Mouse (Mus musculus) thymus, adult 18-20 months (tissue): ENCODE measurements around the gene Spsb1.

ENCODE experiments used
- DNase-seq, 2 experiments: peaks; one replicate each; pipeline ENCODE4 v3.0.0; 2022; ENCODE audit warnings: mixed read lengths in 2 of 2

Gene Spsb1

DNA sequence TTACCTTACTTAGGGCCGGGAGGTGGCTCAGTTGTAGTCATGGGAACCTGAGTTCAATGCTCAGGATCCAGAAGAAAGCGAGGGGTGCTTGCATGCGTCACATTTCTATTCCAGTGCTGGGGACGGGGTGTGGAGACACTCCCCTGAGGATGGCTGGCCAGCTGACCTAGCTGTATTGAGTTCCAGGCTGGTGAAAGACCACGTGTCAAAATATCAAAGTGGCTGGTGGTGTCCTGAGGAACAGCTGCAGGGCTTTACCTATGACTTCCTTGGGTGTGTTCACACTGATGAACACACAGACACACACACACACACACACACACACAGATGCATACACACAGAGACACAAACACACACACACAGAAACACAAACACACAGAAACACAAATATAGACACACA, 73.9 kb downstream of the Spsb1 start:
- no peak for DNase-seq

DNA sequence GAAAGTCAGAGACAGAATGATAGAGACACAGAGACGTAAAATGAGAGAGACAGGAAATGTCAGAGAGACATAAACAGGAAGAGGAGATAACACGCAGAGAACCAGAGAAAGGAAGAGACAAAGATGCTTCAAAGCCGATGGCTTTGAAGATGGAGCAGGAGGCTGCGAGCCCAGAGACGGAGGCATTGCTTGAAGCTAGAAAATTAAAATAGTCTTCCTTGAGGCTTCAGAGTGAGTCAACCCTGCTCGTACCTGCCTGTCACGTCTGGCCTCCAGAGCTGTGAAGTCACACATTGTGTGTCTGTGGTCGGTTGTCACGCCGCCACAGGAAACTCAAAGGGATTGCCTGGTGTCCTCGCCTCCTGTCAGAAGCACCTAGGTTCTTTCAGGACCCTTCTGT, 74.9 kb downstream of the Spsb1 start:
- DNase-seq, result peak in 1 of 2 experiments; percentile 62

DNA sequence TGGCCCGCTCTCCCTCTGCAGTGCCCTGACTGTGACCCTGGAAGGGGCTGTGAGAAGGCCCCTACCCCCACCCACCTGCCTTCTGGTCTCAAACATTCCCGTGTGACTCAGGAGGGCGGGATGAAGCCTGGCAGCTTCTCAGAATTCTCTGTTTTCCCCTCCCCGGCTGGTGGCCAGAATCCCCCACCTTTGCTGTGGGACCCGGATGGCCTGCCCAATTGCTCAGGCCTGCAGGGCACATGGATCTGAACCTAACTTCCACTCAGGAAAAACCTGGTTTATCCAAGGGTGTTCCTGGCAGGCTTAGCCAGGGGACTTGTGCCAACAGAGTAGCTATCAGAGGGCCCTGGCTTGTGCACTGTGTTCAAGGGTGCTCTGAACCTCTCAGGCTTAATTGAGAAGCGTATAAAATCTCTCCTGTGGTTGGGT, 76.8 kb downstream of the Spsb1 start:
- DNase-seq, result no peak

DNA sequence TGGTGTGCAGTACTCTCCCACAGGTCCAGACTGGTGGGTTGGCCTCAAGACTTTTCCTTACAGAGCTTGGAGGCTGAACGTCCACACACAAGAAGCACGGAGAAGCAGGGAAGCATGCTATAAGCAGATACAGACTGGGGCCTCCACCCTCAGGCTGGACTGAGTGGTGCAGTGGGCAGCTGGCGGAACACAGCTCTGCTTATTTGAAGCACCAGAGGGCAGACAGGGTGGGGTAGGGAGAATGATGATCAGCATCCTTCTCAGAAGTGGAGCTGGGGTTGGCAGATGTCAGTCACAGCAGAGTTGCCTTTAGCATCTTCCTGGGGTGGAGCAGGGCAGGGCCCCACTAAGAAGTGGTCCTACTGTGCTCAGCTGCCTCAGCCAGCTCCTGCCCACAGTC, 77.6 kb downstream of the Spsb1 start:
- DNase-seq, result no peak

DNA sequence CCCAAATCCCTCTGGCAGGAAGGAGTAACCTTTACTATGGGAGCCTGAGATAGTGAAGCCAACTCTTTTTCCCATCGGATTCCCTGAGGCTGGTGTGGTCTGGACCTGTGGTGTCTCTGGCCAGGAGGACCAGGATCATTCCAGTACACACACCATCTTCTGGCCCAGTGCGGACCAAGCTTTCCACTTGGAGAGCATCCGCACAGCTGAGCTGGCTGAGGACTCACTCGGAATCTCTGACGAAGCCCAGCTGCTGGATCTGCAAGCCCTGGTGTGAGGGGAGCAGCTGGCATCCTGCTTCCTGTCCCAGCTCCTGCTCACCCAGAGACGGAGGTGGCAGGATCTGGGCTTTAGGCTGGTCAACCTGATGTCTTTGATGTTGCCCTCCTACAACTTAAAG, 78.1 kb downstream of the Spsb1 start:
- no peak for DNase-seq

DNA sequence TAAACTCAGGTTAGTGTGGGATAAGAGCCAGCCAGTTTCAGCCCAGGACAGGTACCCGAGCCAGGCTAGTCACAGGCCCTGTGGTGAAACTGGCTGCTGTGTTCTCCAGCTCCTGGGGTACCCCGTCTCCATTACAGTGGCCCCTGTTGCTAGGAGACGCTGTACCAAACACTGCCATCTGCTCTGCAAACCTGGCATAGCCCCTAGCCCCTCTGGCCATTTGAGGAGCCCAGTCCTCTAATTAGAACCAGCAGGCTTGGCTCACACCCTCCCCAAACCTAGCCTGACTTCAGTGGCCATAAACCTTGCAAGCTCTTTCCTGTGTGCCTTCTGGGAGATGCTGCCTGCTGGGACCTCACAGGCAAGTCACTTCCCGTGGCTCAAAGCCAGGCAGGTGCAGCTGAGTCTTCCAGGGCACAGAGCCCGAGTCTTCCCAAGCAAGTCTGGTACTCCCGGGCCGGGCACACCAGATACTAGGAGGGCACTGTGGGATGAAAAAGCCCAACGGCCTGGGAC, 78.8 kb downstream of the Spsb1 start:
- no peak for DNase-seq

DNA sequence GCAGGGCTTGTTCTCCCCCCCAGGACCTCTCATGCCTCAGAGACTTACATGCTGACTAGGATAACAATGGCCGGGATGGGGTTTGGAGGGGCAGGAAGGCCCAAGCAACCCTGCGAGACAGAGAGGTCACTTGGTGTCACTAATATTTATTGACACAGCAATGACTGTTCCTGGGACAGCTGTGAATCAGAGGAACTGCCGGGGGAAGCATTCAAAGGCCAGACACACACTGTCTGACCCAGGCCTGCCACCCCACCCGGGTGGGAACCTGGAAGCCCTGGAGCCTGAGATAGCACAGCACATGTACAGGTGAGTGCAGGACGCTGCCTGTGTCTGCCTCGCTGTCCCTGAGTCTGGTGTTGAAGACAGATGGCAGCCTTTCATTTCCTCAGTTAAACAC, 79.5 kb downstream of the Spsb1 start:
- DNase-seq, result no peak

DNA sequence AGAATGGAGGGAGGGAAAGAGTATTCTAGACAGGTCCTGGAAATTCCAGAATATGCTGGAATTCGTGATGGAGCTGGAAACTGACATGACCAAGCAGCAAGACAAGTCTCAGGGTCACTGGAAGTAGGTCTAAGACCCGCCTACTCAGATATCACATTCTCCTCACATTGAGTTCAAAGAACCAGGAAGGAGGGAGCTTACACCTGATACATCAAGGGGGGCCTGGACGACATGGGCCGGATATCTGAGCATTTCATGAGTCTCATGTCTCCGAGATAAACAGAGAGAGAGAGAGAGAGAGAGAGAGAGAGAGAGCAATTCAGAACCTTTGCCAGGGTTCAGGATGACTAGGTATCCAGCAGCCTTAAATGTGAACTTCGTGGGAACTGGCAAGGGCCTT, 82.6 kb downstream of the Spsb1 start:
- DNase-seq, result no peak

DNA sequence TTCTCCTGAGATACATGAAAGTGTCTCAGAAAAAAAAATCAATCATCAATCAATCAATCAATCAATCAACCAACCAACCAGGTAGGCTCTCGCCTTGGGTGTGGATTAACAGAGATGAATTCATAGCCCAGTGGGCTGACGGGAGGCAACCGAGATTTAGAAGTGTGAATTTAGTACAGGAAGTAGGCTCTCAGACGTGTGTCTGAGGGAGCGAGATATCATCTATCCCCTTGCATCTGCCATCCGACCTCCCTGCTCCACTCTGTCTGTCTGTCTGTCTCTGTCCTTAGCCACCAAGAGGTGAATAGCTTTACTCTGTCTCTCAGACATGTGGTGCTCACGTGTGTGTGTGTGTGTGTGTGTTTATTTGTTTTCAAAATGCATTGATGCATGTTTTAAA, 83.3 kb downstream of the Spsb1 start:
- DNase-seq, result no peak

DNA sequence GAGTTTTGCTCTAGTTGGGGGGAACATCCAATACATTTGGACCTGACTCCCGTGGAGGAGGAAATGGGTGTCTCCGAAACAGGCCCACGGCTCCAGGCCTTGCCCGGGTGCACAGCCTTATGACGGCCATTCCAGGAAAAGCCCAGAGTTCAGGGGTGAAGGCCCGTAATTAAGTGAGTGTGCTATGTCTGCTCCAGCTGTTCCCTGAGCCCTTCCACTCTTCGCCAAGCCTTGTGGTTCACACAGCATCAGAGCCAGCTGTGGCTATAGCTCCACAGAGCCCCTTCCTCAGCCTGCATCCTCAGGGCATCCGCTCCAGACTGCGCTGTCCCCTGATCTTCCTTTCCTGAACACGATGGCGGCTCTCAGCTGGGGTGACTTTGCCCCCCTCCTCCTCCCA, 83.8 kb downstream of the Spsb1 start:
- DNase-seq, result no peak

DNA sequence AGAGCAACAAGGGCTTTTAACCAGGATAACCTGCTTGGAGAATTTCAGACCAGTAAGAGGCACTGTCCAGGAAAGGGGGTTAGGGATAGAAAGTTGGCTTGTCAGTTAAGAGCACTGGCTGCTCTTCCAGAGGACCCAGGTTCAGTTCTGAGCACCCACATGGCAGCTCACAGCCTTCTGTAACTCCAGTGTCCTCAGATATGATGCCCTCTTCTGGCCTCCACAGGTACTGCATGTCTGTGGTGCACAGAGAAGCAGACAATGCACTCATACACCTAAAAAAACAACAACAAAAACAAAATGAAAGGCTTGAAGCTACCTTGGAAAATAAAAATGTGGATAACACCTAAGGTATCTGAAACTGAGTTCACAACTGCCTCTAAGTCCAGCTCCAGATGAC, 84.4 kb downstream of the Spsb1 start:
- DNase-seq, result no peak

DNA sequence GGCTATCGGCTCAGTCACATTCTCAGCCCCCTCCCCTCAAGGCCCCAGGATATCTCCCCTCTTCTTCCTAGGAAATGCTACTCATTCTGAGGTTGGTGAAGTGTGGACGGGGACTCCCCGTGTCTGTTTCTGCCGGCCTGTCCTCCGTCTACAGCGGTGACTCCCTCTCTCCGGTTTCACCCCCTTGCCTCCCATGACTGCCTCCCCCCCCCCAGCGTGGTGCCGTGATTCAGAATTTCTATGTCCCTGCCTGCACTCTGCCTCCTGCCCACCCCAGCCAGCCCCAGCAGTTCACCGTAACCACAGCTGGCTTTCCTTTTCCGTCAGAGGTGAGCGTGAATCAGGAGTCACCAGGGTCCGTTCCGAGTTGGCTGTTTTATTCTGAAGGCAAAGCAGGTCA, 86.1 kb downstream of the Spsb1 start:
- DNase-seq, result no peak

DNA sequence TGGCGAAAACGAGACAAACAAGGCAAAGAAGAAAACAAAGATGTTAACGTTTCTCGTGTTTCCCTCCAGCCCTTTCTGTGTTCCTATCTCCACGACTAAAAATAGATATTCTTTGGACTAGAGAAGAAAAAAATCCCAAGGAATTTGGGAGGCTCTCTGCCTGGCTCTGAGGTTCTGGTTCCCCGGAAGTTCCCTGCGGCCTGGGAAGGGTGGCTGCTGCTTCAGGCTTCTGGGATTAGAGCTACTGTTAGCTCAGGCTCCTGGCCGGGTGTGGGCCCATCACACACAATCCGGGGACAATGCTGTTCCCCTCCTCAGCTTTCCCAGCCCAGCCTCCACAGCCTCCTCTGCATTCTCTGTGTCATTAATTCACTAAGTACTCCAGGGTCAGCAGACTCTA, 86.8 kb downstream of the Spsb1 start:
- no peak for DNase-seq

DNA sequence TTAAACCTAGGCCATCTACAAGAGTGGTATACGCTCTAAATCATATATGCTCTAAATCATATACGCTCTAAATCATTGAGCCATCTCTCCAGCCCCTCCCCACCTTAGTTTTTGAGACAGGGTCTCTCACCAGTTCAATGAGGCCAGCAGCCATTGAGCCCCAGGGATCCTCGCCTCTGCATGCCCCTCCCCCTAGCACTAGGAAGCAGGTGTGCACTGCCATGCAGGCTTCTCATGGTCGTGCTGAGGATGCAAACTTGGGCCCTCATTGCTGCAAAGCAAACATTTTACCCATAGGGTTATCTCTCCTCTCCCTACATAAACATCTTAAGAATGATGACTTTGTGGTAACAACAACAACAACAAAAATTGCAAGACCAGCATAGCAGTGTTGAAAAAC, 87.5 kb downstream of the Spsb1 start:
- DNase-seq, result no peak

DNA sequence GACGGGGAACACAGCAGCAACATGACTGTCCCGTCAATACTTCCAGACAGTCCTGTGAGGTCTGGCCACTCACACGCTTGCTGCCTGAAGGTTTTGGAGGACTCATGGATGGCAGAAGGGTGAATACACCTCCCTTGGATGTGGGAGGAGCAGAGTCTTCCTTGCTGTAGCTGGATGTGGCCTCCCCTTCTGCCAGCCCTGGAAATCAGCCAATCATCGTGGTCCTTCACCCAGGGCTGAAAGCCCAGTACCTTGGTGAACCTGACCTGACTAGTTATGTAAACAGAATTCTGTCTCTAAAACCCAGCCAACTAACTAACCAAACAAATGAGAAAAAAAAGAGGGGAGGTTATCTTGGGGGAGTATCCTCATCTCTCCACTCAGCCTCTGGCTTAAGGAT, 90.4 kb downstream of the Spsb1 start:
- no peak for DNase-seq

DNA sequence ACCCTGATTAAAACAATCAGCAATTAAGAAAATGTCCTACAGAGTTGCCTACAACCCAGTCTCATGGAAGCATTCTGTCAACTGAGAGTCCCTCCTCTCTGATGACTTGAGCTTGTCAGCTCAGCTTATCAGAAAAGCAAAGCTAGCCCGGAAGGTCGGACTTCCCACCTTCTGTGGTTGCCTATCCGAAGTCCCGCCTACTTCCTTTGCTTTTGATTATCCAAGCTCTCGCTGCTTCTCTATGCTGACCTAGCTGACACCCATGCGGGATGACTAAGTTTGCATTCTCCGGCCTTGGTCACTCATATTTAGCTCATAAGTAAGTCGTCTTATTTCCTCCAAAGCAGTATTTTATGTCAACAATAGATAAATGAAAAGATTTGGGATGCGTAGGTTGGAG, 91.3 kb downstream of the Spsb1 start:
- DNase-seq, result no peak

DNA sequence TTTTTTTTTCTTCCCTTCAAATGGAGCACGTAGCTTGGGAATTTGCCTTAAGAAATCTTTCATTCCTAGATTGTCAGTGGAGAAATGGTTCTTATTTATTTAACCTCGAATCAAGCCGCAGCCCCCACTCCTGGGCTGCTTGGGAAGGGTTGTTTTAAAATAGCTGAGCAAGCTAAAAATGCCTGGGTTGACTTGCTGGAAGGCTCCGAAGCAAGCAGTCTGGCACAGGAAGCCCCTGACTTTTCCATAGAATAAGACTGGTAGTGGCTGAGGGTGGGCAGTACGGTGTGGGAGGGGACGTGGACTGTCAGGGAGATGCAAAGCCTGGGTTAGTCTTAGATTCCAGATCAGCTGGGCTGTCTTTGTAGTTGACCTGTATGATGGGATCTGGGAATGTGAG, 94.5 kb downstream of the Spsb1 start:
- no peak for DNase-seq

DNA sequence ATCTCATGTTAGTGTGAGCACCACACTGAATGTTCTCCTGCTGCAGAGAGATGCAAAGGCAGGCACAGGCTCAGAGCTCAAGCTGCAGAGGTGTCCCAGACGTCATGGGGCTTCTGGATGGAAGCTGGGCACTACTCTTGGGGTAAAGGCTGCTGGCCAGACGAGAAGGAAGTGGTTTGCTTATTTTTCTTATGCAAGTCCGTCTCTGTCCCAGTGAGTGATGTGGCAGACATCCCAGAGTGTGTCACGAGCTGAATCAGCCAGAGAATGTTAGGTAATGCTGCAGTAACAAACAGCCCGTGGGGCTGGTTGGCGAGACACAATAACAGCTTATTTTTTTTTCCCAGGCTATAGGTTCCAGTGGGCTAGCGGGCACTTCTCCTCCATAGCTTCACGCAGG, 96.3 kb downstream of the Spsb1 start:
- no peak for DNase-seq

DNA sequence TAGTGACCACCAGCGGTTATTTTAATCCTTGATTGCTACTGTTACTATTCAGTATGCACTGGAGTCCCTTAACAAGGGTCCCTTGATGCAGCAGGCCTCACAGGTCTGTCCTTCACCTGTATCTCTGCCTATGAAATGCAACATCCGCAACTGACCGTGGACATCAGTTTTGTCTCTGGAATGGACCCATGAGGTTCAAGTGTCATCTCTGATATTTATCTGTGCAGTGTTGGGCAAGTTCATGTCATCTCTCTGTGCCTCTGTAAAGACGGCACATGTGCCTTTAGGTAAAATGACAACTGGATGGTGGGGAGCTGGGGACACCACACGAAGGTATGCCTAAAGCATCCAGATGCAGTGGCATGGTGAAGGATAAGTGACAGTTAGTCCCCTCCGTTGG, 96.7 kb downstream of the Spsb1 start:
- no peak for DNase-seq

DNA sequence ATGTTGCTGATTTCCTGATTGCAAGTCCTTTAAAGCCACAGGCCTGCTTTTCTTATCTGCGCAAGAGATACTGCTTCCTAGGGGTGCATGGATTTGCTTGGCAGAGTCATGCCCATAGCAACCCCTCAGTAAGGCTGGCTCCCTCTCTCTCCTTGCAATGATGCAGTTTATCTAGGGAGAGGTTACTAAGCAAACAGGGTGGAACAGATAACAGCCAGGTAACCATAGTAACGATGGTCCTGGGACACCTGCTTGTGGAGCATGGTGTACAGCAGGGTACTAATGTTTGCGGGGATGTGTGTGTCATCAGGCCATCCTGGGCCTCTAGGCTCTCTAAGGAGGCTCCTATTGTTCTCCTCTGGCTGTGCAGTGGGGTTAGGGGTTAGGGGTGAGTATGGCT, 97.2 kb downstream of the Spsb1 start:
- no peak for DNase-seq

DNA sequence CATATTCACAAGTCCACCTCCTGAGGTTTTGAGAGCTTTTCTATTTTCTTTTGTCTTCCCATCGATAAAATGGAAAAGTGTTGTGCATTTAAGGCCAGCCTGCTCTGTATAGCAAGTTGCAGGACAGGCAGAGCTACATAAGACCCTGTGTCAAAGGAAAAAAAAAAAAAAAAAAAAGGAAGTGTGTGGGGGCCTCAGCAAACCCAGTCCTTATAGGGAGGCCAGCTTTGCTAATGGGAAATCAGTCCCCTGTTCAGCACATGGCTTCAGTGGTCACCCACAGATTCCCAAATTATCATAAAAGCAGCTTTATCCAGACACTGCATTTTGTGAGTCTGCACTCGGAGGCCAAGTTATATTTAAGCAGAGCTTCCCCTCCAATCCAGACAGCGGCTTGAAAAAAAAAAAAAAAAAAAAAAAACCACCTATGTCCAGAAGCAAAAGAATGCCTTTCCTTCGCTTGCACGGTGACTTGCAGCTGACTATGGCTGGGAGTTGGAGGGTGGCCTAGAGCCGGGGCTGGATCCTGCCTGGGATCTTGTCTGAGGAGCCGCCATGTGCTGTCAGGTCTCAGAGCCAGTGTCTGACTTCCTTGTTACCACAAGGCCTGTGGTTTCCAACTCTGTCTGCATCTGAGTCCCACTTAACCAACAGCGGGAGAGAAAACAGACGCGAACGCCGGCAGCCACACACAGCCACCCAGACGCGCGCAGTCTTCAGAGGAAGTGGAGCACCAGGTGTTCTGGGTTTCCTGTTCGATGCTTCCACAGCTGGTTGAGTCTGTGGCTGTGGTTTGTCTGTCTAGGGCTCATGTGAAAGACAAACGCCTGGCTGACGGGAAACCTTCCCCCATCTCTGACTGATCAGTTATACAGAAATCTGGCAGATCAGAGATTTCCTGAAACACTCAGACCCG, 98.7 kb downstream of the Spsb1 start:
- peak; percentile 92 to 96 for DNase-seq

DNA sequence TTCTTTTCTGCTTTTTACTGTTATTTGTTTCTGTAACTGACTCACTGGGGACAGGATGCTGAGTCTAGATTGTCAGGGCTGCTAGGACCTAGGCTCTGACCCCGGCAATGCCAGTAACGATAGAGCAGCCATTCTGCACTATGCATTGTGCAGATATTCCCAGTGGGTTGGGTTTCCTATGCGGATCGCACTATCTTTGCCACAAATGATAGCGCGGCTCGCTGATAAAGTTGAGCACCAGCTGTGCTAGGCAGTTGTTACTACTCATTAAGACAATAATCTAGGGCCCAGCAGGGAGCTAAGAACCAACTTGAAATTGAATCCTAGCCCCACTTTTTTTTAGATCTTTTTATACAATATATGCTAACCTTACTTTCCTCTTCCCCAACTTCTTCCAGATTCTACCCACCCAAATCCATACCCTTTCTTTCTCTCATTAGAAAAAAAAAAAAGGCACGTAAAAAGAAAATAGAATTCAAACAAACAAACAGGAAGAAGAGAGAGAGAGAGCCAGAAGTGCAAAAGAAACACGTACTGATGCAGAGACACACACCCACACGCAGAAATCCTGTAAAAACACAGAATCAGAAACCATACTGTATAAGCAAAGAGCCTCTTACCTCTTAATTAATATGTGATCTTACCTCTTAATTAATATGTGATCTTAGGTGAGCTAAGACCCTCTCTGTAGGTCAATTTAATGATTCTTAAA, 99.5 kb downstream of the Spsb1 start:
- no peak for DNase-seq

DNA sequence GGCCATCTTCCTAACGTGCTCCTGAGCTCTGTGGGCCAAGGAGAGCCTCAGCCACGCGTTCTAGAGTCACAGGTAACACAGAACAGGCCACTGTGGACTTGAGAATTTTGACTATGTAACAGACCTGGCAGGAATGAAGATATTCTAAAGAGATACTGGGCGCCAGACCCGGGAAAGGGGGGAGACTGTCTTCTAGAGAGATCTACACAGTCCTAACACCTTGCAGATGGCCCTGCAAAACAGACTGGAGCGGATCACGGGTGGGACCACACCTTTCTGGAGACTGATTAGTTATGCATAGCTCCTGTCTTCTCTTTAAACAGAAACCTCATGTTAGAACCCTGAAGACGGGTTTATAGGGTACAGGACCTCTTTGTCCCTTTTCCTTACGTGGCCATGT, 100.1 kb downstream of the Spsb1 start:
- DNase-seq, result no peak

DNA sequence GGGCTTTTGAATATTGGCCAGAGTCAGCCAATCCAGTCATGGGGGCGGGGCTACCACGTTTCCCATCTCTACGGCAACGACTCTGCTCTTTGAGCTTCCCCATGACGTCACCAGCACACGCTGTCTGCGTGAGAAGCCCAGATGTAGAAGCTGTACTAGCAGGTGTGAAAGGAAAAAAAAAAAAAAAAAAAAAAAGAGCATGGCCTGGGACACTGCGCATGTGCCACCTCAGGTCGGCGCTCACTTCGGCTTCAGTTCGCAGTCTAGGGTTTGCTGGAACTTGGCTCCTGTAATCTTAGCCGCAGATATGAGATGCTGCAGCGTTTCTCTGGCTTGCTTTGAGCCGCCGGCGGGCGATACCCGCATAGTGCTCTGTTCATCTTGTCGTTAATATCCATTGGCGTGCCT, 100.5 kb downstream of the Spsb1 start:
- DNase-seq, result peak; percentile 79 to 90
